Mouse (Mus musculus) gastrocnemius, postnatal 14 days (tissue): ENCODE results near the gene Tpcn2. TPM values are rescaled to one million over a fixed set of nuclear protein-coding genes. Genes with fewer than 3 reads are reported as not detected.

Experiments used
- DNase-seq: peaks from one replicate; pipeline ENCODE4 v3.0.0; 2021; ENCODE audit warnings: mixed read lengths
- intact Hi-C: fragments of 180-260 bp; cut with DNase I; formaldehyde crosslinking; loops from one replicate; pipeline ENCODE4 v1.15.1; 2025; ENCODE audit warnings: low total_unique reads
- total RNA-seq, 2 experiments: library from RNA; stranded (reverse); gene quantifications; 2 replicates each; pipeline ENCODE4 v1.2.3; 2021

The Tpcn2 gene
- total RNA-seq, 2 experiments from 2014 or later, result 2.4 to 3.3 TPM

- intact Hi-C loops, result no loop called here
- DNase-seq, result peak; percentile 88
Observed at GRCm38 (mm10) chr7:145252715-145253476, 30.9 kb downstream of the Tpcn2 start.

- no peak for DNase-seq
- intact Hi-C loops, result no loop called here
Observed at GRCm38 (mm10) chr7:145250225-145250624, 33.6 kb downstream of the Tpcn2 start.

- intact Hi-C loops, result no loop called here
- no peak for DNase-seq
Observed at GRCm38 (mm10) chr7:145248911-145249310, 34.9 kb downstream of the Tpcn2 start.

- DNase-seq, result peak; percentile 83
- intact Hi-C loops, result loop anchor here (2.0 kb wide), 1 partner anchor 306 kb away; no protein-coding TSS in a partner anchor
Observed at GRCm38 (mm10) chr7:145242851-145243712, 40.7 kb downstream of the Tpcn2 start.

GRCm38 (mm10) chr7:145242028-145242427 lies 41.8 kb downstream of the Tpcn2 start:
- intact Hi-C loops, result loop anchor here (2.0 kb wide), 1 partner anchor 305 kb away; no protein-coding TSS in a partner anchor
- no peak for DNase-seq

- no peak for DNase-seq
- intact Hi-C loops, result no loop called here
Observed at GRCm38 (mm10) chr7:145240929-145241328, 42.9 kb downstream of the Tpcn2 start.

GRCm38 (mm10) chr7:145239736-145240505 lies 43.9 kb downstream of the Tpcn2 start:
- DNase-seq, result no peak
- intact Hi-C loops, result no loop called here

GRCm38 (mm10) chr7:145239145-145239544 lies 44.7 kb downstream of the Tpcn2 start:
- intact Hi-C loops, result no loop called here
- DNase-seq, result no peak

GRCm38 (mm10) chr7:145234841-145235790 lies 48.7 kb downstream of the Tpcn2 start:
- no peak for DNase-seq
- intact Hi-C loops, result no loop called here

- no peak for DNase-seq
- intact Hi-C loops, result no loop called here
Observed at GRCm38 (mm10) chr7:145231659-145232058, 52.2 kb downstream of the Tpcn2 start.

- intact Hi-C loops, result no loop called here
- DNase-seq, result peak; percentile 34
Observed at GRCm38 (mm10) chr7:145226641-145227040, 57.2 kb downstream of the Tpcn2 start.

GRCm38 (mm10) chr7:145225626-145226025 lies 58.2 kb downstream of the Tpcn2 start:
- DNase-seq, result no peak
- intact Hi-C loops, result no loop called here

GRCm38 (mm10) chr7:145221841-145222689 lies 61.7 kb downstream of the Tpcn2 start:
- intact Hi-C loops, result no loop called here

GRCm38 (mm10) chr7:145221346-145221745 lies 62.5 kb downstream of the Tpcn2 start:
- intact Hi-C loops, result no loop called here
- DNase-seq, result no peak

More at GRCm38 (mm10) chr7:145221841-145222689, 61.7 kb downstream of the Tpcn2 start:
- DNase-seq, result peak; percentile 57

- intact Hi-C loops, result no loop called here
Observed at GRCm38 (mm10) chr7:145219420-145219831, 64.4 kb downstream of the Tpcn2 start.

GRCm38 (mm10) chr7:145216591-145216990 lies 67.2 kb downstream of the Tpcn2 start:
- intact Hi-C loops, result no loop called here
- DNase-seq, result peak; percentile 36

More at GRCm38 (mm10) chr7:145219420-145219831, 64.4 kb downstream of the Tpcn2 start:
- peak; percentile 40 for DNase-seq

GRCm38 (mm10) chr7:145215476-145215875 lies 68.3 kb downstream of the Tpcn2 start:
- DNase-seq, result no peak
- intact Hi-C loops, result no loop called here
